Mouse (Mus musculus) right cerebral cortex, postnatal 4 days (tissue): ENCODE measurements around the gene 2010003K11Rik.
"Not testable (repeated sequence)": the region's sequence is repeated elsewhere in the genome, so short reads cannot be mapped to it uniquely, and the experiment has no call there.

ENCODE experiments used
- DNase-seq: peaks from one replicate; pipeline ENCODE4 v3.0.0-alpha.2; 2022

2010003K11Rik gene

GRCm38 (mm10) chr19:4455071-4455800, 43.1 kb downstream of the 2010003K11Rik start:
- no peak for DNase-seq

DNA sequence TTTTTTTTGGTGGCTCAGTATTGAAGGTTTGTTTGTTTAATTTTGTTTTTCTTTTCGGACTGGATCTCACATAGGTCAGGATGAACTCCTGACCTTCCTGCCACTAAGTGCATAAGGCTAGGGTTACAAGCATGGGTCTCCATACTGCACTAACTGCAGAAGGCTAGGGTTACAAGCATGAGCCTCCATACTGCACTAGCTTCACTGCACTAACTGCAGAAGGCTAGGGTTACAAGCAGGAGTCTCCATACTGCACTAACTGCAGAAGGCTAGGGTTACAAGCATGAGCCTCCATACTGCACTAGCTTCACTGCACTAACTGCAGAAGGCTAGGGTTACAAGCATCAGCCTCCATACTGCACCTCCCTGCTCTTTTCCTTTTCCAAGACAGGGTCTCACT, 44.3 kb downstream of the 2010003K11Rik start:
- not testable (repeated sequence) for DNase-seq

- no peak for DNase-seq
Measured at GRCm38 (mm10) chr19:4452525-4452924, 45.9 kb downstream of the 2010003K11Rik start.

GRCm38 (mm10) chr19:4451965-4452364, 46.4 kb downstream of the 2010003K11Rik start:
- no peak for DNase-seq

GRCm38 (mm10) chr19:4451098-4451497, 47.3 kb downstream of the 2010003K11Rik start:
- no peak for DNase-seq

DNA sequence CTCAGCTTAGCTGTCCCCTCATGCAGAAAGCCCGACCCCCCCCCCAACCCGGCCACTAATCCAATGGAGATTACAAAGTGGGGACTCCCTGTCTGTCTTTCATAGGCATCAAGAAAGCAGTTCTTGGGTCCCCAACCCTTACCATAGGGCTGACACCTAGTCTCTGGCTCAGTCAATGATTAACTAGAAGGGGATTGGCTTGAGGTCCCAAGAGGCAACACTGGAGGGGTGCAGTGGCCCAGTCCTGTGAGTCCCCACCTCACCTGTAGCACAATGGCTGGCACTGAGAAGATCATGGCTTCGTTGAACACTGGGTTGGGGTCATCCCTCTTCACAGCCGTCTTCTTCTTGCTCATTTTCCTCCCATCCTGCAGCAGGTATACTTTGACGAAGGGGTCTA, 47.7 kb downstream of the 2010003K11Rik start:
- DNase-seq = no peak

GRCm38 (mm10) chr19:4449230-4449629, 49.2 kb downstream of the 2010003K11Rik start:
- no peak for DNase-seq

DNA sequence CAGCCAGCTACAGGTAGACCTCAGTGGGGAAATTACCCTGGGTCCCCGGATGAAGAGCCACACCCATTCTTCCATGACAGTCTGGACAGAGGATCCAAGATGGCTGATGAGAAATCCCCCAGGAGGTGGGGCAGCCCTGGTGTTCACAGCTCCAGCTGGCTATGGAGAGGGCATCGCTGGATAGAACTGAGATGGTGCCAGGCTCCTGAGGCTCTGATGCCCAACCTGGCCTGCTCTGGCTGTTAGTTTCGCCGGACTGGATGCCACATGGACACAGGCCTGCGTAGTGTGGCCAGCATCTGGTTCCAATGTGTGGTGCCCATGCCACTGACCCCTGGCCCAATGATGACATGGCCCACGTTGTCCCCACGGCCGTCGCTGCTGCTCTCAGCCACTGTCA, 50.9 kb downstream of the 2010003K11Rik start:
- no peak for DNase-seq
